Mouse (Mus musculus): Measurements from ENCODE around the gene Wnk4. TPM values are rescaled to one million over a fixed set of nuclear protein-coding genes. Genes with fewer than 3 reads are reported as not detected.

The Wnk4 gene
- total RNA-seq, 2 experiments from 2014 or later: 4.7 to 5.7 TPM

DNA sequence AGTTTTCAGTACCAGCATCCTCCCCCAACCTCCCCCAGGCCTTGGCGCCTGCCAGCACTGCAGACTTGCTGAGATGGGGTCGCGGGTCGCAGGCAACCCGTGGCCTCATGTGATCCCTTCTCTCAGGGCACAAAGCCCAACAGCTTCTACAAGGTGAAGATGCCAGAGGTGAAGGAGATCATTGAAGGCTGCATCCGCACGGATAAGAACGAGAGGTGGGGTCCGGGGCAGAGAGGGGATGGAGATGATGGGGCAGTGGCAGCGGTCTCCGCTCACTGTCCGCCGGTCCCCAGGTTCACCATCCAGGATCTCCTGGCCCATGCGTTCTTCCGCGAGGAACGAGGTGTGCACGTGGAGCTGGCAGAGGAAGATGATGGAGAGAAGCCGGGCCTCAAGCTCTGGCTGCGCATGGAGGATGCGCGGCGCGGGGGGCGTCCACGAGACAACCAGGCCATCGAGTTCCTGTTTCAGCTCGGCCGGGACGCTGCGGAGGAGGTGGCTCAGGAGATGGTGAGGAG is 4.6 kb downstream of the Wnk4 start:
- intact Hi-C loops (cut with DNase I): no loop called here
- DNase-seq (ENCODE audit: low spot score in 2 of 2): no peak

GRCm38 (mm10) chr11:101265906-101266305 is 5.5 kb downstream of the Wnk4 start:
- intact Hi-C loops (cut with DNase I): no loop called here
- no peak for DNase-seq (ENCODE audit: low spot score in 2 of 2)

DNA sequence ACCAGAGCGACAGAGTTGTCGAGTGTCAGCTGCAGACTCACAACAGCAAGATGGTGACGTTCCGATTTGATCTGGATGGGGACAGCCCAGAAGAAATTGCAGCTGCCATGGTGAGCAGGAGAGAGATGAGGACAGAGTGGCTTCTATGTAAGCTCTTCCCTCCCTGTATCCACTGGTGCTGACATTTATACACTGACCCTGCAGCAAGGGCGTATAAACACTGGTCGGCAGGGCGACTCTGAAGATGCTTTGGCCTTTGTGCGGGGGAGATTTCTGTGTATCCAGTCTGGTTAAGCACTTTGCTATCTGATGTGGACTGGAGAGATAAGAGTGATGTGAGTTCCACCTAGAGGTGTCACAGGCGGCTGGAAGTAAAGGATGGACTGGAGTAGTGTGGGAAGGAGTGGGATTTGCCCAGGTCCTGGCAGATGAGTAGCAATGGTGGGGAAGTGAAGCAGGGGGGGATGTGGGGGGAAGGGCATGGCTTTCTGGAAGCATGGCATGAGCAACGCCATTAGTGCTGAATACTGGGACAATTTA is 9.3 kb downstream of the Wnk4 start:
- DNase-seq (ENCODE audit: low spot score in 2 of 2): no peak
- intact Hi-C loops (cut with DNase I): no loop called here

DNA sequence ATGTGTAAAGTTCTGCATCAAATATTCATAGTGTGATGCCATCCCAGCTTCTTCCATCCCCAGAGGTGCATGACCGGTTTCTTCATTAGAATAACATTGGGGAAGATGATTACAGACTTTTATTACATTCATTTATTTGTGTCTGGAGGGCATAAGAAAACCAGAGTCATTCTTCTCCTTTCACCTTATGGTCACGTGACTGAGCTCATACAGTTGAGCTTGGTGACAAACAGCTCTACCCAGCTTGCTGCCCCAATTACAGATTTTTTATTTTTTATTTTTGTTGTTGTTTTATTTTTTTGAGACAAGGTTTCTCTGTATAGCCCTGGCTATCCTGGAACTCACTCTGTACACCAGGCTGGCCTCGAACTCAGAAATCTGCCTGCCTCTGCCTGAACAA is 12.1 kb downstream of the Wnk4 start:
- intact Hi-C loops (cut with DNase I): no loop called here
- no peak for DNase-seq (ENCODE audit: low spot score in 2 of 2)

DNA sequence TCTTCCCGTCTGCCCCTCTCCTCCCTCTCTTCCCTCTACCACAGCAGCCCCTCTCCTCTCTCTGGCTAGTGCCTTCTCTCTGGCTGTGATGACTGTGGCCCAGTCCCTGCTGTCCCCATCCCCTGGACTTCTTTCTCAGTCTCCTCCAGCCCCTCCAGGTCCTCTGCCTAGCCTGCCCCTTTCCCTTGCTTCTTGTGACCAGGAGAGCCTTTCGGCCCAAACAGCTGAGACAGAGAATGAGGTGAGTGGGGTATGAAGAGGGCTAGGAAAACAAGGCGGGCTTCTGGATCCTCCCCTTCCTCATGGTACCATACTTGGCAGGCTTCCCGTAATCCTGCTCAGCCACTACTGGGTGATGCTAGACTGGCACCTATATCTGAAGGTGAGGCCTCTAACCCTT is 14.9 kb downstream of the Wnk4 start:
- intact Hi-C loops (cut with DNase I): no loop called here
- no peak for DNase-seq (ENCODE audit: low spot score in 2 of 2)

- intact Hi-C loops (cut with DNase I): no loop called here
- DNase-seq (ENCODE audit: low spot score in 2 of 2): no peak
These were observed 16.1 kb downstream of the Wnk4 start for GRCm38 (mm10) chr11:101276319-101277070.

- intact Hi-C loops (cut with DNase I): no loop called here
These were observed 17.2 kb downstream of the Wnk4 start for GRCm38 (mm10) chr11:101277381-101278222.

GRCm38 (mm10) chr11:101278223-101279192 is 18.1 kb downstream of the Wnk4 start, which contains the start of the genes Cntd1 and Coa3:
Gene Cntd1, plus strand, starts transcription at chr11:101279012.
Gene Coa3, minus strand, starts transcription at chr11:101279114.
- peak; percentile 80 to 85 for DNase-seq (ENCODE audit: low spot score in 2 of 2)
- intact Hi-C loops (cut with DNase I): no loop called here

More at GRCm38 (mm10) chr11:101277381-101278222, 17.2 kb downstream of the Wnk4 start:
- DNase-seq (ENCODE audit: low spot score in 2 of 2): peak in 1 of 2 experiments; percentile 37

- intact Hi-C loops (cut with DNase I): no loop called here
These were observed 18.8 kb downstream of the Wnk4 start for GRCm38 (mm10) chr11:101279193-101279569.

GRCm38 (mm10) chr11:101280837-101281236 is 20.5 kb downstream of the Wnk4 start:
- DNase-seq (ENCODE audit: low spot score in 2 of 2): no peak
- intact Hi-C loops (cut with DNase I): no loop called here

More at GRCm38 (mm10) chr11:101279193-101279569, 18.8 kb downstream of the Wnk4 start:
- DNase-seq (ENCODE audit: low spot score in 2 of 2): no peak

DNA sequence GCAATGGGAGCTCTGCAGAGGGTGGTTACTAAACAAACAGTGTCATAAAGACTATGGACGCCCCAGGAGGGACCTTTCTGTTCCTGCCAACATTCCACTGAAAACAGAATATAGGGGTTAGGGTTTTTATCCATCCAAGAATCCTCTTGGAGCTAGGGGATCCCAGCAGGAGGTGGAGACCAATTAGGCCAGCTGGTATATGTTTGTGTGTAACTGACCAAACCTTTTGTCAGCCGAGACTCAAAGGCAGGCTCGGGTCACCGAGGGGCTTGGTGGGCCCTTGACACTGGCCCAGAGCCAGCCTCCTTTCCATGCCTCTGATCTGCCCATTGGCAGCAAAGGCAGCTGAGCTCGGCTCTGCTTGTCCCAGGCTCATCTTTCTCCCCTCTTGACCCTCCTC is 22.5 kb downstream of the Wnk4 start:
- intact Hi-C loops (cut with DNase I): no loop called here
- no peak for DNase-seq (ENCODE audit: low spot score in 2 of 2)

DNA sequence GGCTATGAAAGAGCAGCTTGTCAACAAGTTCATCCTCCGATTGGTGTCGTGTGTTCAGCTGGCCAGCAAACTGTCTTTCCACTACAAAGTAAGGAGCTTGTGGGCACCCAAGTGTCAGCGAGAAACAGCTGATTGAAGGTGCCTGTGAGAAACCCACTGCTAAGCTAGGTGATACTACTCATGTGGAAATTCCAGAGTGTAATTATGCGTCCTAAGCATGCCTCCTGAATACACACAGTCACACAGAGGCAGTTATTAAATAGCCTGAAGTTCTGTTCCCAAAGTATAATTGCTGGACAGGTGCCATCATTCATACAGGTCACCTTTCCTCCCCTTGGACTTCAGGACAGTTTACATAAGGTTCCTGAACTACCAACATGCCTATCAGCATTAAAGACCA is 23.4 kb downstream of the Wnk4 start:
- intact Hi-C loops (cut with DNase I): no loop called here
- no peak for DNase-seq (ENCODE audit: low spot score in 2 of 2)

DNA sequence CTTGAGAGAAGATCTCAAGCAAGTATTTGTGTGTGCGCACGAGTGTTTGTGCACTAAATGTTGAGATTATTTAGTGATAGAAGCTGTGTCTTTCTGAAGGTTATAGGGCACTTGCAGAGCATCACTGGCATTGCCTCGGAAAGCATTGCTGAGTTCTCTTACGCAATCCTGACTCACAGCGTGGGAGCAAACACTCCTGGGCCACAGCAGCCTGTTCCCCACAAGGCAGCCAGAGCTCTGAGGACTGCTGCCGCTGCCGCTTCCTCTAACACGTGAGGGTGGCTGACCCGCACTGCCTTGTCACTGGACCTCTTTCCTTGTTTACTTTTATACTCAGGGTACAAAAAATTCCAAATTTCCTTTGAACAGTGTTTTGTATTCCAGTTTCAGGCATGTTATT is 26.9 kb downstream of the Wnk4 start:
- intact Hi-C loops (cut with DNase I): no loop called here
- no peak for DNase-seq (ENCODE audit: low spot score in 2 of 2)

- no peak for DNase-seq (ENCODE audit: low spot score in 2 of 2)
- intact Hi-C loops (cut with DNase I): no loop called here
These were observed 30.9 kb downstream of the Wnk4 start for GRCm38 (mm10) chr11:101291231-101291630.

- no peak for DNase-seq (ENCODE audit: low spot score in 2 of 2)
- intact Hi-C loops (cut with DNase I): no loop called here
These were observed 34.8 kb downstream of the Wnk4 start for GRCm38 (mm10) chr11:101295191-101295590.

DNA sequence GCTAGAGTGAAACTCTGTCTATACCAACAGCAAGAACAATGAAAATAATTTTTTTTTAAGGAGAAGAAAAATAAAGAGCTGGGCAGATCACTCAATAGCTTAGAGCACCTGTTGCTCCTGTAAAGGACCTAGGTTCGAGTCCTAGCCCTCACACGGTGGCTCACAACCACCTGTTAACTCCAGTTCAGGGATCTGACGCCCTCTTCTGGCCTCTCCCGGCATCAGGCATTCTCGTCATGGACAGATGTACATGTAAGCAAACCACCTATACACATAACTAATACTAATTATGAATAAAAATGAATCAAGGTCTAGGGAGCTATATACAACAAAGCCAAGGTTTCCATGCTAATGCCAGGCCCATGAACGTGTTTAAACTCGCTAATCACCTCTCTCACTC is 40.5 kb downstream of the Wnk4 start:
- no peak for DNase-seq (ENCODE audit: low spot score in 2 of 2)
- intact Hi-C loops (cut with DNase I): no loop called here

DNA sequence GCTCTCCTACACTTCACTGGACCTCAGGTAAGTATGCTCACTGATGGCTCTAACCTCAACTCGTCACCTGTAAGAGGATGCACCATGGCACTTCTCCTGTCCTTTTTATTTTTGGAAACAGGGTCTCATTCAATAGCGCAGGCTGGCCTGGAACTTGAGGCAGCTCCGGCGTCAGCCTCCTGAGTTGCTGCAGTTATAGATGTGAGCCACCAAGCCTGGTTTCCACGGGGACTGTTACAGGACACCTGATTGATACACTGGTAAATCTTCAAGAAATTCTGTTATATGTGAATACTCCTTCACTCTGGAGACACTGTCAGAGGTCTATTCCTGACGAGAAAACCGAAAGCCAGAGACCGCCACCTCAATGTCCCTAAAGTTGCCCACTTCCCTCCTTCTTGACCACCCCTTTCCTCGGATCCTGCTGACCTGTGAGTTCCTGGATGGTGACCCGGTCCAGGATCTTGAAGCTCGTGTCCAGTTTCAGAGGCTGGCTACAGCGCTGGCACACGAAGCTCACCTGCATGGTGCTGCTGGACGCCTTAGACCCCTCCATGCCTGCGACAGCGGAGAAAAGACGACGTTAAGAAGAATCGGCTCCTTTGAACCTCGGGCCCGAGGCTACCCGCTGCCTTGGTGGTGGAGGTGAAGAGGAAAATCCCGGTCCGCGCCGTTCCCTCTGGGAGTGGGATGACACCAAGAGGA is 41.1 kb downstream of the Wnk4 start:
- no peak for DNase-seq (ENCODE audit: low spot score in 2 of 2)
- intact Hi-C loops (cut with DNase I): loop anchor here (2.0 kb wide), 2 partner anchors 49 to 91 kb away; partner anchors contain the start of gene Vps25
